Mouse (Mus musculus): Measurements from ENCODE around the gene Spata16.

DNA sequence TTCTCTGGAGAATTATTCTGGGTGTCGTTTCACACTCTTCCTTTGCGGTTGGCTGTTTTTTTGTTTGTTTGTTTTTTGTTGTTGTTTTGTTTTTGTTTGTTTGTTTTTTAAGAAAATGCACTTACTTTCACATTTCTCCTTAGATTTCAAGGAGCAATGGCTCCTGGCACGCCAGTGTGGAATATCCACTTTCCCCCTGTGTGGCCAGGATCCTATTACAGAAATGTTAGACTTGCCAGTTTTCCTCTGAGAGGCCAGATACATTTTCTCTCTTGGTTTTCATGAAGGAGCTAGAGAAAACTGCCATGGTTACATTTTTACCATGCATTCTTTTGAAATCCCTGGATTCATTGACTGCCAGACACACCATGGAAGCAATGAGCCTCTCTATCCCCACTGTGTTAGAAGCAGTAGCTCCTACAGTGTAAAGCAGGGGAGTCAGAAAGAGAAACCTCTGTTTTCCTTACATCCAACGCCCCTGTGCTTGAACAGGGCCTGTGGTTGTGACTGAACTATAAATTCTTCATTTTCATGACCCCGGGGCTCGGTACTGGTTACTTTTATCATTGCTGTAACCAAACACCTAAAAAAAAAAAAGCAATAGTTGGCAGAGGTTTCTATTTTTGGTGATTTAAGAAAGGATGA is 344.7 kb downstream of the Spata16 start:
- TF ChIP-seq RAD21 (IDR thresholded peaks at IDR 0.05; ENCODE audit: low read depth, low read length) (no peak), POLR2AphosphoS5 (IDR thresholded peaks at IDR 0.05; ENCODE audit: borderline replicate concordance, low read depth, low read length) (no peak), CTCF (IDR thresholded peaks at IDR 0.05 in 2 of 3, conservative IDR thresholded peaks at IDR 0.05 in 1 of 3; ENCODE audit: control insufficient read depth in 1 of 3, insufficient read depth in 1 of 3, low read depth in 2 of 3, low read length in 3 of 3, poor library complexity in 1 of 3, severe bottlenecking in 1 of 3) (no peak), POLR2A (IDR thresholded peaks at IDR 0.05; ENCODE audit: control insufficient read depth in 1 of 2, insufficient read depth in 1 of 2, low read depth in 1 of 2, low read length in 2 of 2, poor library complexity in 1 of 2) (no peak), E2F4 (IDR thresholded peaks at IDR 0.05; ENCODE audit: borderline replicate concordance, low read depth, low read length) (no peak), CHD2 (IDR thresholded peaks at IDR 0.05; ENCODE audit: low read length) (no peak), GATA1 (IDR thresholded peaks at IDR 0.05; ENCODE audit: low read depth, low read length) (no peak), ZKSCAN1 (IDR thresholded peaks at IDR 0.05; ENCODE audit: low read depth, low read length) (no peak), POLR2AphosphoS2 (IDR thresholded peaks at IDR 0.05; ENCODE audit: low read length) (no peak), SIN3A (IDR thresholded peaks at IDR 0.05; ENCODE audit: low read length) (no peak)
